Mouse (Mus musculus) megakaryocyte, adult 5-6 weeks (primary cell): ENCODE data around the gene Mllt3. TPM values are rescaled to one million over a fixed set of nuclear protein-coding genes. Genes with fewer than 3 reads are reported as not detected.

Experiments
- ATAC-seq: 2 replicates; pipeline ENCODE4 v1.8.0; 2016; ENCODE audit warnings: mild to moderate bottlenecking, inconsistent platforms; ENCODE audit not compliant: poor library complexity, severe bottlenecking
- total RNA-seq, 2 experiments: library from RNA; stranded (forward) in 1 of 2; stranded (reverse) in 1 of 2; fragments of 153-499, 151-499 nt in 1 of 2; fragments of 221-1000, 200-1000 nt in 1 of 2; gene quantifications; 2 replicates each; pipeline versions ENCODE4 v1.2.3 to v1.2.4; 2015 to 2017

Gene Mllt3
- total RNA-seq (2015) (6.2 and 8.1 TPM in 2 replicates), total RNA-seq (2017) (7.3 and 18.5 TPM in 2 replicates)

GRCm38 (mm10) chr4:88033216-88033653 is at the start of gene Mllt3:
Gene Mllt3 (minus strand): TSS chr4:88033364.
- peak; percentile 80 for ATAC-seq

GRCm38 (mm10) chr4:88082381-88082780 is 49.2 kb upstream of the Mllt3 start:
- ATAC-seq = no peak

GRCm38 (mm10) chr4:88081885-88082284 is 48.7 kb upstream of the Mllt3 start:
- no peak for ATAC-seq

GRCm38 (mm10) chr4:88081417-88081816 is 48.3 kb upstream of the Mllt3 start:
- ATAC-seq = no peak

GRCm38 (mm10) chr4:88078983-88079382 is 45.8 kb upstream of the Mllt3 start:
- ATAC-seq = no peak

- no peak for ATAC-seq
Measured at GRCm38 (mm10) chr4:88075388-88075787, 42.2 kb upstream of the Mllt3 start.

- peak; percentile 69 for ATAC-seq
Measured at GRCm38 (mm10) chr4:88046280-88046679, 13.1 kb upstream of the Mllt3 start.

- no peak for ATAC-seq
Measured at GRCm38 (mm10) chr4:88045151-88045550, 12.0 kb upstream of the Mllt3 start.

GRCm38 (mm10) chr4:88035361-88035760 is 2.2 kb upstream of the Mllt3 start:
- ATAC-seq = peak; percentile 31; the same call in 1 of the 2 replicates

GRCm38 (mm10) chr4:88034387-88035157 is 1.4 kb upstream of the Mllt3 start:
- ATAC-seq = no peak; the same call in 1 of the 2 replicates

- ATAC-seq = no peak
Measured at GRCm38 (mm10) chr4:88033729-88034386, 694 bp upstream of the Mllt3 start.

GRCm38 (mm10) chr4:88032151-88033098 is 739 bp downstream of the Mllt3 start:
- ATAC-seq = no peak; the same call in 1 of the 2 replicates

- peak; percentile 8; the same call in 1 of the 2 replicates for ATAC-seq
Measured at GRCm38 (mm10) chr4:88031211-88032150, 1.7 kb downstream of the Mllt3 start.

- ATAC-seq = no peak
Measured at GRCm38 (mm10) chr4:88023567-88023966, 9.6 kb downstream of the Mllt3 start.

- no peak for ATAC-seq
Measured at GRCm38 (mm10) chr4:88022623-88023022, 10.5 kb downstream of the Mllt3 start.

- no peak for ATAC-seq
Measured at GRCm38 (mm10) chr4:88020421-88020820, 12.7 kb downstream of the Mllt3 start.

- ATAC-seq = no peak
Measured at GRCm38 (mm10) chr4:88019645-88020044, 13.5 kb downstream of the Mllt3 start.

- no peak for ATAC-seq
Measured at GRCm38 (mm10) chr4:88017452-88018350, 15.5 kb downstream of the Mllt3 start.

- ATAC-seq = no peak; the same call in 1 of the 2 replicates
Measured at GRCm38 (mm10) chr4:88015765-88016164, 17.4 kb downstream of the Mllt3 start.
